Mouse (Mus musculus) gastrocnemius, postnatal 14 days (tissue): Measurements from ENCODE around the gene Rsrc1. TPM values are rescaled to one million over a fixed set of nuclear protein-coding genes. Genes with fewer than 3 reads are reported as not detected.
"Not testable (repeated sequence)": the region's sequence is repeated elsewhere in the genome, so short reads cannot be mapped to it uniquely, and the experiment has no call there.

ENCODE experiments used
- DNase-seq: peaks from one replicate; pipeline ENCODE4 v3.0.0; 2021; ENCODE audit warnings: mixed read lengths
- intact Hi-C: fragments of 180-260 bp; cut with DNase I; formaldehyde crosslinking; loops from one replicate; pipeline ENCODE4 v1.15.1; 2025; ENCODE audit warnings: low total_unique reads
- total RNA-seq, 2 experiments: library from RNA; stranded (reverse); gene quantifications; 2 replicates each; pipeline ENCODE4 v1.2.3; 2021

Rsrc1 gene
- total RNA-seq, 2 experiments from 2014 or later: 17.0 to 19.1 TPM

GRCm38 (mm10) chr3:66982181-66982911 lies 1.2 kb downstream of the Rsrc1 start:
- peak; percentile 31 for DNase-seq
- intact Hi-C loops: no loop called here

- intact Hi-C loops: no loop called here
Observed at GRCm38 (mm10) chr3:66983481-66983880, 2.3 kb downstream of the Rsrc1 start.

GRCm38 (mm10) chr3:66985539-66986286 lies 4.5 kb downstream of the Rsrc1 start:
- intact Hi-C loops: no loop called here

More at GRCm38 (mm10) chr3:66983481-66983880, 2.3 kb downstream of the Rsrc1 start:
- no peak for DNase-seq

GRCm38 (mm10) chr3:66986287-66986560 lies 5.0 kb downstream of the Rsrc1 start:
- intact Hi-C loops: no loop called here
- no peak for DNase-seq

More at GRCm38 (mm10) chr3:66985539-66986286, 4.5 kb downstream of the Rsrc1 start:
- DNase-seq: peak; percentile 75

GRCm38 (mm10) chr3:66996820-66997219 lies 15.6 kb downstream of the Rsrc1 start:
- no peak for DNase-seq
- intact Hi-C loops: no loop called here

GRCm38 (mm10) chr3:67036387-67037062 lies 55.3 kb downstream of the Rsrc1 start:
- intact Hi-C loops: no loop called here

GRCm38 (mm10) chr3:67059755-67060154 lies 78.6 kb downstream of the Rsrc1 start:
- intact Hi-C loops: no loop called here
- DNase-seq: no peak

More at GRCm38 (mm10) chr3:67036387-67037062, 55.3 kb downstream of the Rsrc1 start:
- DNase-seq: no peak

- intact Hi-C loops: no loop called here
- DNase-seq: no peak
Observed at GRCm38 (mm10) chr3:67070575-67071488, 89.6 kb downstream of the Rsrc1 start.

- intact Hi-C loops, DNase-seq: not testable (repeated sequence)
Observed at GRCm38 (mm10) chr3:67073653-67074052, 92.5 kb downstream of the Rsrc1 start.

- no peak for DNase-seq
- intact Hi-C loops: no loop called here
Observed at GRCm38 (mm10) chr3:67075484-67075883, 94.3 kb downstream of the Rsrc1 start.

- DNase-seq: no peak
- intact Hi-C loops: no loop called here
Observed at GRCm38 (mm10) chr3:67084742-67085141, 103.6 kb downstream of the Rsrc1 start.

- no peak for DNase-seq
- intact Hi-C loops: no loop called here
Observed at GRCm38 (mm10) chr3:67108428-67108827, 127.2 kb downstream of the Rsrc1 start.

GRCm38 (mm10) chr3:67116317-67116716 lies 135.1 kb downstream of the Rsrc1 start:
- DNase-seq: no peak
- intact Hi-C loops: no loop called here

GRCm38 (mm10) chr3:67132521-67132920 lies 151.3 kb downstream of the Rsrc1 start:
- intact Hi-C loops: no loop called here
- no peak for DNase-seq

- intact Hi-C loops: no loop called here
- DNase-seq: no peak
Observed at GRCm38 (mm10) chr3:67135749-67136375, 154.7 kb downstream of the Rsrc1 start.

- intact Hi-C loops: no loop called here
- no peak for DNase-seq
Observed at GRCm38 (mm10) chr3:67144952-67145351, 163.8 kb downstream of the Rsrc1 start.

GRCm38 (mm10) chr3:67146280-67146679 lies 165.1 kb downstream of the Rsrc1 start:
- intact Hi-C loops: no loop called here
- no peak for DNase-seq

GRCm38 (mm10) chr3:67147246-67147645 lies 166.1 kb downstream of the Rsrc1 start:
- no peak for DNase-seq
- intact Hi-C loops: no loop called here

- no peak for DNase-seq
Observed at GRCm38 (mm10) chr3:67197179-67197578, 216.0 kb downstream of the Rsrc1 start.

More at GRCm38 (mm10) chr3:67197179-67197578, 216.0 kb downstream of the Rsrc1 start:
- intact Hi-C loops: no loop called here
